Mouse (Mus musculus): ENCODE results near the gene Bok.
A peak's percentile ranks its signal among the peaks of the same experiment; 100 is the strongest.

Gene Bok

GRCm38 (mm10) chr1:93691106-93691505 lies 5.6 kb downstream of the Bok start:
- DNase-seq (ENCODE audit: low spot score), result no peak

- no peak for DNase-seq (ENCODE audit: low spot score)
Measured at GRCm38 (mm10) chr1:93691786-93692357, 6.4 kb downstream of the Bok start.

DNA sequence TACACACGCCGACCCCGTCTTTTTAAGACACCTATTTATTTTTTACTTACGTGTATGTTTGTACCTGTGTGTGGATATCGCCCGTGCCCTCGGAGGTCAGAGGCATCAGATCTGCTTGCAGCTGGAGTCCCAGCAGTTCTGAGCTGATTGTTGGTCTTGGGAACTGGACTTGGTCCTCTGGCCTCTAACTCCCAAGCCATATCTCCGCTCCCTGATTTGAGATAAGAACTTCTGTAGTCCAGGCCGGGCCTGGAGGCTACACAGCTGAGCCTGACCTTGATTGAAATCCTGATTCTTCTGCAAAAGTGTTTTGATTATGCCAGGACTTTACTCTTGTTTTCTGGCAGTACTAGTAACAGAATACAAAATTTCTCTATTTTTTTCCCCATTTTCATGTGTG lies 7.3 kb downstream of the Bok start:
- no peak for DNase-seq (ENCODE audit: low spot score)

- no peak for DNase-seq (ENCODE audit: low spot score)
Measured at GRCm38 (mm10) chr1:93693502-93693901, 8.0 kb downstream of the Bok start.

- no peak for DNase-seq (ENCODE audit: low spot score)
Measured at GRCm38 (mm10) chr1:93693943-93694342, 8.5 kb downstream of the Bok start.

DNA sequence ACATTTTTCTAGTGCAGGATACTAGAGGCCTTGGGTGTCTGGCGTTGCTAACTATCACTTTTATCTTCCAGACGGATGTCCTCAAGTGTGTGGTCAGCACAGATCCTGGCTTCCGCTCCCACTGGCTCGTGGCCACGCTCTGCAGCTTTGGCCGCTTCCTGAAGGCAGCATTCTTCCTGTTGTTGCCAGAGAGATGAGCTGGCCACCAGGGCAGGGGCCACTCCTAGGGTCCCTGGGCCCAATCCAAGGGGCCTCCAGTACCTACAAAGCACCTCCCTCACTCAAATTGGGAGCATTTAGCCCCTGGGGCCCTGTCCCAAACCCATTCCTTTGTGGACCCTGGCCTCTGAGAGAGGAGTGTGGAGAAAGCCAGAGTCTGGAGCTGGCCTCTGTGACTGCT lies 9.5 kb downstream of the Bok start:
- DNase-seq (ENCODE audit: low spot score), result no peak

DNA sequence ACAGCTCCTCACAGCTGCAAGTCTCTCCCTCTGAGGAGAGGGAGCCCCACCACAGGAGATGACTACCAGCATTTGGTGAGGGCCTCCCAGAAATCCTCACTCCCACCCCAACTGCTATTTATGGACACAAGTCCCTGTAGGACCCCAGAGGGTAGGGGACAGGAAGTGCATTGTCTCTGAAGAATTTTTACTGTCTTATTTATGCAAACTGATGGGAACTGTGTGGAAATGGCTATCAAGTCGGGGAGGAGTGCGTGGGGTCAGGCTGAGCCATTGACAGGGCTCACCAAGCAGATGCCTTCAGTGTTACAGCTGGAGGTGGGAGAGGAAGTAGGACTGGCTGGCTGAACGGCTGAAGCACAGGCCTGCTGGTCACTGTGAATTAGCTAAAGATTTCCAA lies 11.9 kb downstream of the Bok start:
- no peak for DNase-seq (ENCODE audit: low spot score)

GRCm38 (mm10) chr1:93699159-93699558 lies 13.7 kb downstream of the Bok start:
- DNase-seq (ENCODE audit: low spot score), result no peak

GRCm38 (mm10) chr1:93702106-93702505 lies 16.6 kb downstream of the Bok start:
- DNase-seq (ENCODE audit: low spot score), result no peak

DNA sequence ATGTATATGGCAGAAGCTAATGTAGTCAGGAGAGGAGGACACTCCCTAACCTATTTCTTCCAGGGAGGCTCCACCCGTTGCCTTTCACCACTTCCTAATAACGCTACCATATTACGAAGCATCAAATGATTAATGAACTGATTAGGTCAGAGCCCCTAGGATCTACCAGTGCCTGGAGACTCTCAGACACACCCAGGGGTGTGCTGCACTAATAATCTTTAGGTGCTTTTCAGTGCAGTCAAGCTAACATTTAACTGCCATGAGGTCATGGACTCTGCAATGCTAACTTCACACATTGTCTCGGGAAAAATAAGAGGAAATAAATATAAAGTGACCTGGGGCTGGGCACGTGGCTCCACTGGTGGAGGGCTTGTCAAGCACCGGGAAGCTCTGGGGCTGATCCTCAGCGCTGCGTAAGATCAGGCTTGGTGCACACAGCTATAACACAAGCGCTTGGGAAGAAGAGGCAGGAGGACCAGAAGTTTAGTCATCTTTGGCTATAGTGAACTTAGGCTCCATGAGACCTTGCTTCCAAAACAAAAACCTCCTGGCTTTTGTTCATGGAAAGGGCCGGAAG lies 18.1 kb downstream of the Bok start:
- DNase-seq (ENCODE audit: low spot score), result no peak

- DNase-seq (ENCODE audit: low spot score), result no peak
Measured at GRCm38 (mm10) chr1:93704341-93704740, 18.9 kb downstream of the Bok start.

DNA sequence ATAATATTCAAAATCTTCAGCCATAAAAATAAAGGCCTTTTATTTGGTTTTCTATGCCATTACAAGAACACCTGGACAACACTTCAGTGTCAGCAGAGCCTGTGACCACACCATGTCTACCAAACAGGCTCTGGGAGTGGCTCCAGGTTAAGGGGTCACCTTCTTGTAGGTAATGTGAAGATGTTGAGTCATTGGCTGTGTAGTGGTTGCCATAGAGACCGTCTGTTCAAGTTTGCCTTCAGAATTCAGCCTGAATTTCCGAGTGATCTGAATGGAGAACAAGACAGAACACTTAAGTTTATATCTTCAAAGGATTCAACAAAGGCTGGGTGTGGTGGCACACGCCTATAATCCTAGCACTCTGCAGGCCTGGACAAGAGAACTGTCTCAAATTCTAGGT lies 19.9 kb downstream of the Bok start:
- no peak for DNase-seq (ENCODE audit: low spot score)

GRCm38 (mm10) chr1:93716166-93716565 lies 30.7 kb downstream of the Bok start:
- DNase-seq (ENCODE audit: low spot score), result no peak

GRCm38 (mm10) chr1:93721557-93721956 lies 36.1 kb downstream of the Bok start:
- no peak for DNase-seq (ENCODE audit: low spot score)

- no peak for DNase-seq (ENCODE audit: low spot score)
Measured at GRCm38 (mm10) chr1:93724623-93725022, 39.2 kb downstream of the Bok start.

GRCm38 (mm10) chr1:93725665-93726064 lies 40.2 kb downstream of the Bok start:
- no peak for DNase-seq (ENCODE audit: low spot score)

- DNase-seq (ENCODE audit: low spot score), result no peak
Measured at GRCm38 (mm10) chr1:93726116-93726515, 40.7 kb downstream of the Bok start.

DNA sequence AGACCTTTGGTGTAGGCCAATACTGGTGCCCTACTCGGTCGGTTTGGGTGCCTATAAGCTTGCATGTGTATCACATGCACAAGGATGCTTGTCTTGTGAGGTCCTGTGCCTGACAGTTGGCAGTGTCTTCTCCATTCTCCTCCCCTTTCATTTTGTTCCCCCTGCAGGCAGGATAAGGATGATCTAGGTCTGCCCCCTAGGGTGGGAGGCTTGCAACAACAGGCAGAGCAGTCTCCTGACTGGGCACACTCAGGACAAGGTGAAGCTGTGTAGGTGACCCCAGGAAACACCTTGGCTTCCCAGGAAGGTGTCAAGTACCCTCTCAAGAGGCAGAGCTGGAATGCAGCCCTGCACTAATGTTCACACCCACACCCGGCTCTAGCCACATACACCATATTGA lies 41.5 kb downstream of the Bok start:
- peak; percentile 61 for DNase-seq (ENCODE audit: low spot score)

GRCm38 (mm10) chr1:93731103-93731502 lies 45.6 kb downstream of the Bok start:
- no peak for DNase-seq (ENCODE audit: low spot score)

DNA sequence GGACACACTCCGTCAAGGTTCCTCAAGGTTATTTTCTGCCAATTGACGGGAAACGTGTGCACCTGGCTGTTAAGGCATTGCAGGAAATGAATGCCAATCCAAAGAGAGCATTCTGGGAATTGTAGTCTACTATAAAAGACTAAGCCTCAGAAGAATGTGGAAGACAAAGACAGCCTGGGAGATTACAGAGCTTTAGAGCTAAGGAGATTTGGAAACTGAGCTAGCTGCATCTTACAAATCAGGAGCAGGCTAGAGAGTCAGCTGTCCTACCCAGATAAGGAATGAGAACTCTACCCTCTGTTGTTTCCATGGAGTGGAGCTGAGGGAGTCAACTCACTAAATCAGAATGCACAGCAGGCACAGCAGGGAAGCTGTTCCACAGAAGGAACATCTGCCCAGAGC lies 46.4 kb downstream of the Bok start:
- DNase-seq (ENCODE audit: low spot score), result peak; percentile 43

DNA sequence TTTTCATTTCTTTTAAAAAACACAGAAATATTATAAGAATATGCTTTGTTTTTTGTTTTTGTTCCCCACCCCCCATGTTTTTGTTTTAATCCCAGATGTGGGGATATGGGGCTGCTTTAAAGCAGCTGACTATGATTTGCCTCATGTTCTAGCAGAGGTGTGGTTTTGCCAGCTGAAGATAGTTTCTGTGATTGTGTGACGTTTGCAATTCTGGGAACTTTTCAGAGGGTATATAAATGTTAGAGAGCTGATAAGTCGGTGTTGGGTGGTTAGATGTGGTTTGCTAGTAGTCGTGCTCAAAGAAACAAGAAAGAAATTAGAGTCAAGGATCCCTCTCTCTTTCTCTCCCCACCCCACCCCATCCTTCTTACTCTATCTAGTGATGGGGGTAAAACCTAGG lies 50.4 kb downstream of the Bok start:
- no peak for DNase-seq (ENCODE audit: low spot score)

- DNase-seq (ENCODE audit: low spot score), result no peak
Measured at GRCm38 (mm10) chr1:93737711-93738110, 52.3 kb downstream of the Bok start.

GRCm38 (mm10) chr1:93740671-93741070 lies 55.2 kb downstream of the Bok start:
- no peak for DNase-seq (ENCODE audit: low spot score)

DNA sequence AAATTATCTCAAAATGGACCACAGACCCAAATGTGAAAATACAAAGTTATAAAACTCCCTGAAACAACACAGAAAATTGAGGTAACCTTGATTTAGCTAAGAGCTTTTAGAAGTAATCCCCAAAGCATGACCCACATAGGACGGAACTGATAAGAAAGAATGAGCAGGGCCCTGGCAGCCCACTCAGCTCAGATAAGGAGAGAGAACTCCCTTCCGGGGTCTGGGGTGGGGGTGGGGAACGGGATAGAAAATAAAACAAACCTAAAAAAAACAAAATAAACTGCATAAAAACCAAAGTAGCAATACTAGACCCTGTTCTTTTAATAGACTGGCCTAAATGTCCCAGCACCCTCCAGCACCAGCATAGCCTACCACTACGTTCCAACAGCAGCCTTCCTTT lies 56.5 kb downstream of the Bok start:
- no peak for DNase-seq (ENCODE audit: low spot score)

Data from embryo, embryonic 10.5 days (tissue).